Mouse (Mus musculus) neural tube, embryonic 14.5 days (tissue): ENCODE measurements at regions not wholly inside any gene's neighbourhood (a gene's known extent, or its start where the extent isn't known, plus 50 kb on each side); places are given as distances from the start of the nearest gene placed in this dataset.
"Not testable (repeated sequence)": the region's sequence is repeated elsewhere in the genome, so short reads cannot be mapped to it uniquely, and the experiment has no call there.

Experiments used
- ATAC-seq: fragments of 200-750 bp; cut with Nextera tagmentation; 2 replicates; pipeline ENCODE4 v1.8.0; 2017; ENCODE audit warnings: low read depth, mild to moderate bottlenecking, moderate TSS enrichment, moderate library complexity
- H3K27ac ChIP-seq: fragments of 300-500 bp; sonication (generic); 2 replicates; pipeline ENCODE4 v1.5.1; 2014; ENCODE audit warnings: low read depth, mild to moderate bottlenecking, control low read depth, low read length, moderate library complexity, mixed read lengths
- H3K27me3 ChIP-seq: fragments of 300-500 bp; sonication (generic); 2 replicates; pipeline ENCODE4 v1.6.1; 2014; ENCODE audit warnings: low read length; ENCODE audit not compliant: control insufficient read depth, insufficient read depth
- H3K36me3 ChIP-seq: fragments of 300-500 bp; sonication (generic); 2 replicates; pipeline ENCODE4 v1.6.1; 2014; ENCODE audit warnings: low read length, mixed read lengths; ENCODE audit not compliant: control insufficient read depth, insufficient read depth
- H3K4me1 ChIP-seq: fragments of 300-500 bp; sonication (generic); 2 replicates; pipeline ENCODE4 v1.6.1; 2014; ENCODE audit warnings: low read length; ENCODE audit not compliant: control insufficient read depth, insufficient read depth
- H3K4me2 ChIP-seq: fragments of 300-500 bp; sonication (generic); 2 replicates; pipeline ENCODE4 v1.6.1; 2014; ENCODE audit warnings: mild to moderate bottlenecking, low read depth, low read length, control low read depth
- H3K4me3 ChIP-seq: fragments of 300-500 bp; sonication (generic); 2 replicates; pipeline ENCODE4 v1.5.1; 2014; ENCODE audit warnings: low read depth, low read length, control low read depth, mixed read lengths
- H3K9ac ChIP-seq: fragments of 300-500 bp; sonication (generic); replicated peaks from 2 replicates; pipeline ENCODE4 v1.6.1; 2014; ENCODE audit warnings: low read depth, mild to moderate bottlenecking, control low read depth, low read length, mixed read lengths
- H3K9me3 ChIP-seq: fragments of 300-500 bp; sonication (generic); 2 replicates; pipeline ENCODE4 v1.6.1; 2016; ENCODE audit warnings: low read length; ENCODE audit not compliant: control insufficient read depth
- WGBS: fragments of 180-500 bp; shearing (Covaris S2); extraction: QIAGEN DNeasy Blood & Tissue Kit; methylation state at CpG from one replicate; pipeline ENCODE4 v1.1.7; 2014; 5-methylcytosine and 5-hydroxymethylcytosine counted together

- Histone ChIP-seq H3K9me3 (no peaks in the 10 kb centered on the region), H3K27me3 (no peaks in the 10 kb centered on the region), H3K4me3 (no peak overlapping the region), H3K27ac (no peak overlapping the region), H3K4me1 (no peaks in the 10 kb centered on the region), H3K36me3 (no peaks in the 10 kb centered on the region), H3K9ac (no peak overlapping the region), H3K4me2 (no peak overlapping the region)
- ATAC-seq, result no peak
- WGBS, result 95% methylated on average over 1 of the region's 1 CpGs
Measured at GRCm38 (mm10) chr13:7967886-7968285, 234.8 kb upstream of the Adarb2 start.

GRCm38 (mm10) chr13:7994198-7994597, 208.5 kb upstream of the Adarb2 start:
- no peak overlapping the region for H3K27ac ChIP-seq
- no peaks in the 10 kb centered on the region for H3K36me3 ChIP-seq
- no peaks in the 10 kb centered on the region for H3K9me3 ChIP-seq
- peak; percentile 66 for ATAC-seq
- H3K4me3 ChIP-seq, result no peak overlapping the region
- H3K4me1 ChIP-seq, result no peaks in the 10 kb centered on the region
- WGBS, result 57% methylated on average over 5 of the region's 5 CpGs
- no peak overlapping the region for H3K4me2 ChIP-seq
- H3K9ac ChIP-seq, result no peak overlapping the region
- no peaks in the 10 kb centered on the region for H3K27me3 ChIP-seq

- H3K9ac ChIP-seq, H3K27me3 ChIP-seq, H3K4me3 ChIP-seq, H3K27ac ChIP-seq, ATAC-seq, H3K36me3 ChIP-seq, H3K4me2 ChIP-seq, H3K4me1 ChIP-seq, H3K9me3 ChIP-seq: not testable (repeated sequence)
- 71% methylated on average over 4 of the region's 4 CpGs for WGBS
Measured at GRCm38 (mm10) chr13:8030096-8030495, 172.6 kb upstream of the Adarb2 start.

DNA sequence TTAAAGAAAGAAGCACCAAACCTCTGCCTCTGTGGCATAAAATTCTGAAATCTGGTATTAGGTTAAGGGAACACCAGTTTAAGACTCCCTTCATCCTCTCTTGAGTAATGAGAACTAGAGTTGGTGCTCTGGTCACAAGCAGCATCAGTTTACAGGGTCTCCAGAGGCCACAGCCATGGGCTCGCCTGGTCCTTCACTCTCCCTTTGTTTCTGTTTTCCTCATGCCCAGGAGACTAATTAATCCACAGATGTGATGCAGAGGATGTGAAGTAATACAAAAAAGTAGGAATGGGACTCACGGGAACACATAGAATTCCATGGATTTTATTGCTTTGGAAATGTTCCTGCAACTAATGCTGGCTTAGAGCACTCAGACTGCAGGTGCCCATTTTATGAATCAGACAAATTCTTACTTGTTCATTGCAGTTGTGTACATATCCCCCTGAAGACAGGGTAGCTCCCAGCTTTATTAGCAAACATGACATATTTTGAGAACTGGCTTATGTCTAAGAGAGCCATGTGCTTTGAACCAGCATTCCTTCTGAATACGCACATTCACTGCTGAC, 151.7 kb upstream of the Adarb2 start:
- ATAC-seq, result no peak
- H3K27me3 ChIP-seq, result no peaks in the 10 kb centered on the region
- H3K27ac ChIP-seq, result no peak overlapping the region
- H3K36me3 ChIP-seq, result no peaks in the 10 kb centered on the region
- H3K4me1 ChIP-seq, result no peaks in the 10 kb centered on the region
- H3K4me2 ChIP-seq, result no peak overlapping the region
- no peak overlapping the region for H3K9ac ChIP-seq
- no peaks in the 10 kb centered on the region for H3K9me3 ChIP-seq
- WGBS, result 73% methylated on average over 3 of the region's 3 CpGs
- no peak overlapping the region for H3K4me3 ChIP-seq

DNA sequence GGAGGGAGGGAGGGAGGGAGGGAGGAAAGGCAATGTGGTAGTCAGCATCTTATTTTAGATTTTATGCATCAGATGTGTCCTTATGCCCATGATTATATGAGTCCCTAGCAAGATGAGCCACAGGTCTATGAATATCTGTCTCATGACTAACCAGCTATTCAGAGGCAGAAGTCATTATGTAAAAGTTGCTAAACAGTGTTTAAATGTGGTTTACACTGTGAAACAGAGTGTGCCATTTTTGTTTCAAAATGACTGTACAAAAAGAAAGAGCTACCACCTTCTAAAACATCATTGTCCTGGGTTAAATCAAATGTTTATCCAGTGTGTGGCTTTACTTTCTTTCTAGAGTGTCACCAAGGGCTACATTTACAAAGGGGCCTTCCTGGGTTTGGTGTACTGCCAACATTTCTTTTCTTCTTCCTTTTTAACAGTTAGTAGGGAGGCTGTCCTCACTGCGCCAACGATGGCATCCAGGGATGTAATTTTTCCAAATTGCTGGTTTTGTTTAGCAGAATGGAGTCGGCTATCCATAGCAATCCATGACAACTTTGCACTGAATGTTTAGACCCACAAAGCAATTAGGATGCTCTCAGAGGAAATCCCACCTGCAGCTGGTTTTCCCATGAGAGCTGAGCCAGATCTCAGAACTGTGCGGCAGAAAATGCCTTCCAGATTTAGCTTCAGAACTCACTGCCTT, 146.4 kb upstream of the Adarb2 start:
- no peak overlapping the region for H3K4me2 ChIP-seq
- H3K36me3 ChIP-seq, result no peaks in the 10 kb centered on the region
- WGBS, result 53% methylated on average over 4 of the region's 4 CpGs
- H3K4me3 ChIP-seq, result no peak overlapping the region
- no peaks in the 10 kb centered on the region for H3K9me3 ChIP-seq
- H3K27ac ChIP-seq, result no peak overlapping the region
- no peak for ATAC-seq
- H3K27me3 ChIP-seq, result no peaks in the 10 kb centered on the region
- H3K4me1 ChIP-seq, result no peaks in the 10 kb centered on the region
- H3K9ac ChIP-seq, result no peak overlapping the region

DNA sequence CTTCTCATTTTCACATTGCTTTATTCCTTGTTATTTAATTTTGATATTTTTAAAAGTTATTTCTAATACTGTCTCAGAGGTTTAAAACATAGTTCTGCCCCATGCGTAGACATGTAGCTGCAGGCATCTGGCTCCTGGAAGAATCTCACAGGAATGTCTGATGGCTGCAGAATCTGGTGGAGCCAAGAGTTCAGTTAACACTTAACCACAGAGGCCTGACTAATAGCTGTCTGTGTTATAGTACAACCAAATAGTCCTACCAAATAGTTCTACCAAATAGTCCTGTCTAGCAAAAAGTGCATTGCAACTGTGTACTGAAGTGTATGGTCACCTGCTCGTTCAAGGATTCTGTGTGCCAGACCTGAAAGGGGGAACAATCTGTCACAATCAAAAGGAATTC, 115.5 kb upstream of the Adarb2 start:
- H3K4me2 ChIP-seq, result no peak overlapping the region
- H3K36me3 ChIP-seq, result no peaks in the 10 kb centered on the region
- H3K9ac ChIP-seq, result no peak overlapping the region
- H3K4me1 ChIP-seq, result no peaks in the 10 kb centered on the region
- no peak overlapping the region for H3K4me3 ChIP-seq
- ATAC-seq, result no peak
- no peaks in the 10 kb centered on the region for H3K27me3 ChIP-seq
- no peaks in the 10 kb centered on the region for H3K9me3 ChIP-seq
- 64% methylated on average over 2 of the region's 2 CpGs for WGBS
- no peak overlapping the region for H3K27ac ChIP-seq

GRCm38 (mm10) chr13:8089519-8089918, 113.1 kb upstream of the Adarb2 start:
- H3K36me3 ChIP-seq, result no peaks in the 10 kb centered on the region
- no peak overlapping the region for H3K9ac ChIP-seq
- WGBS, result 62% methylated on average over 4 of the region's 4 CpGs
- no peaks in the 10 kb centered on the region for H3K9me3 ChIP-seq
- H3K4me1 ChIP-seq, result no peaks in the 10 kb centered on the region
- ATAC-seq, result no peak; the same call in 1 of the 2 replicates
- H3K4me3 ChIP-seq, result no peak overlapping the region
- no peak overlapping the region for H3K27ac ChIP-seq
- H3K27me3 ChIP-seq, result no peaks in the 10 kb centered on the region
- no peak overlapping the region for H3K4me2 ChIP-seq

- no peaks in the 10 kb centered on the region for H3K4me1 ChIP-seq
- no peak for ATAC-seq
- H3K36me3 ChIP-seq, result no peaks in the 10 kb centered on the region
- no peaks in the 10 kb centered on the region for H3K9me3 ChIP-seq
- H3K4me2 ChIP-seq, result no peak overlapping the region
- no peak overlapping the region for H3K27ac ChIP-seq
- H3K27me3 ChIP-seq, result no peaks in the 10 kb centered on the region
- WGBS, result 34% methylated on average over 5 of the region's 5 CpGs
- no peak overlapping the region for H3K9ac ChIP-seq
- no peak overlapping the region for H3K4me3 ChIP-seq
Measured at GRCm38 (mm10) chr13:8108701-8109100, 94.0 kb upstream of the Adarb2 start.

DNA sequence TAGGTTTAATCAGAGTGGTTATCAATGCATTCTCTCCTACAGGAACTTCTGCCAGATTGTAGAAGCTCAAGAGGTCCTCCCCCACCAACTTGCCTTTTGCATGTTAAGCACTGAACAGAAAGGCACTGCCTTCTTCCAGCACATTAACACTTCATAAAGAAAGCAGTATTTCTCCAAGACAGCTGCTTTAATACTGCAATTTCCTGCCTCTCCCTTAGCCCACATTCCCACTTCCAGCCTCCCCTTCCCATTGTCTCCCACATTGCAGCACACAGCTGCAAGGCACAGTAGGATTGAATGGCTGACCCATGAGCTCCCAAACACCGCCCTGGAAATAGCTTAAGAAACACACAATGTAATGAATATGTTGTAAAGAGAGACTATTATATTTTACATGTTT, 89.7 kb upstream of the Adarb2 start:
- no peaks in the 10 kb centered on the region for H3K27me3 ChIP-seq
- no peak overlapping the region for H3K4me2 ChIP-seq
- peak; percentile 49; the same call in 1 of the 2 replicates for ATAC-seq
- no peaks in the 10 kb centered on the region for H3K4me1 ChIP-seq
- no peak overlapping the region for H3K27ac ChIP-seq
- no peak overlapping the region for H3K9ac ChIP-seq
- no peaks in the 10 kb centered on the region for H3K9me3 ChIP-seq
- H3K4me3 ChIP-seq, result no peak overlapping the region
- H3K36me3 ChIP-seq, result no peaks in the 10 kb centered on the region
- 8% methylated on average over 1 of the region's 1 CpGs for WGBS
